Mouse (Mus musculus): ENCODE results near the gene Rce1. TPM values are rescaled to one million over a fixed set of nuclear protein-coding genes. Genes with fewer than 3 reads are reported as not detected.

The Rce1 gene
- polyA plus RNA-seq, 1 experiment from 2014 or later = 37.0 TPM

GRCm38 (mm10) chr19:4644271-4644670 lies 18.8 kb upstream of the Rce1 start:
- Histone ChIP-seq H3K27me3 (replicated peaks; ENCODE audit: control insufficient read depth, insufficient read depth, low read length) (no peaks in the 10 kb centered on the region), H3K4me2 (replicated peaks; ENCODE audit: low read depth) (no peak overlapping the region), H3K4me3 (ENCODE audit: low read depth, low read length) (no peak overlapping the region), H3K27ac (ENCODE audit: low read depth, low read length) (no peak overlapping the region), H3K9ac (ENCODE audit: low read depth, low read length) (no peak overlapping the region), H3K9me3 (ENCODE audit: control insufficient read depth) (no peaks in the 10 kb centered on the region), H3K4me1 (replicated peaks; ENCODE audit: control insufficient read depth, insufficient read depth, low read length) (no peaks in the 10 kb centered on the region), H3K36me3 (ENCODE audit: control insufficient read depth, insufficient read depth) (no peaks in the 10 kb centered on the region)
- peak; percentile 59 for TF ChIP-seq CTCF (IDR thresholded peaks at IDR 0.05; ENCODE audit: low read depth)
- WGBS = 44% methylated on average over 10 of the region's 10 CpGs
- ATAC-seq = no peak

- H3K9ac ChIP-seq (ENCODE audit: low read depth, low read length) = no peak overlapping the region
- WGBS = 67% methylated on average over 4 of the region's 4 CpGs
- H3K27ac ChIP-seq (ENCODE audit: low read depth, low read length) = no peak overlapping the region
- H3K4me2 ChIP-seq (replicated peaks; ENCODE audit: low read depth) = no peak overlapping the region
- ATAC-seq = no peak
- no peaks in the 10 kb centered on the region for H3K4me1 ChIP-seq (replicated peaks; ENCODE audit: control insufficient read depth, insufficient read depth, low read length)
- H3K9me3 ChIP-seq (ENCODE audit: control insufficient read depth) = no peaks in the 10 kb centered on the region
- no peaks in the 10 kb centered on the region for H3K27me3 ChIP-seq (replicated peaks; ENCODE audit: control insufficient read depth, insufficient read depth, low read length)
- no peaks in the 10 kb centered on the region for H3K36me3 ChIP-seq (ENCODE audit: control insufficient read depth, insufficient read depth)
- TF ChIP-seq CTCF (IDR thresholded peaks at IDR 0.05; ENCODE audit: low read depth) = peak; percentile 35
- H3K4me3 ChIP-seq (ENCODE audit: low read depth, low read length) = no peak overlapping the region
Measured at GRCm38 (mm10) chr19:4635986-4636385, 10.5 kb upstream of the Rce1 start.

- Histone ChIP-seq H3K4me3 (ENCODE audit: low read depth, low read length) (no peak overlapping the region), H3K27ac (ENCODE audit: low read depth, low read length) (no peak overlapping the region), H3K9ac (ENCODE audit: low read depth, low read length) (no peak overlapping the region), H3K36me3 (ENCODE audit: control insufficient read depth, insufficient read depth) (no peaks in the 10 kb centered on the region), H3K27me3 (replicated peaks; ENCODE audit: control insufficient read depth, insufficient read depth, low read length) (no peaks in the 10 kb centered on the region), H3K9me3 (ENCODE audit: control insufficient read depth) (no peaks in the 10 kb centered on the region), H3K4me2 (replicated peaks; ENCODE audit: low read depth) (no peak overlapping the region), H3K4me1 (replicated peaks; ENCODE audit: control insufficient read depth, insufficient read depth, low read length) (no peaks in the 10 kb centered on the region)
- no peak for ATAC-seq
- peak; percentile 91 for TF ChIP-seq CTCF (IDR thresholded peaks at IDR 0.05; ENCODE audit: low read depth)
- WGBS = 0% methylated on average over 1 of the region's 1 CpGs
Measured at GRCm38 (mm10) chr19:4628819-4629218, 3.4 kb upstream of the Rce1 start.

- Histone ChIP-seq H3K4me3 (ENCODE audit: low read depth, low read length) (peak overlapping the region; percentile 96), H3K9ac (ENCODE audit: low read depth, low read length) (peak overlapping the region; percentile 81), H3K9me3 (ENCODE audit: control insufficient read depth) (no peaks in the 10 kb centered on the region), H3K4me2 (replicated peaks; ENCODE audit: low read depth) (peak overlapping the region; percentile 97), H3K36me3 (ENCODE audit: control insufficient read depth, insufficient read depth) (peaks cover 23% of the 10 kb centered on the region), H3K27me3 (replicated peaks; ENCODE audit: control insufficient read depth, insufficient read depth, low read length) (no peaks in the 10 kb centered on the region), H3K4me1 (replicated peaks; ENCODE audit: control insufficient read depth, insufficient read depth, low read length) (no peaks in the 10 kb centered on the region), H3K27ac (ENCODE audit: low read depth, low read length) (peak overlapping the region; percentile 82)
- under 1% methylated on average over 35 of the region's 35 CpGs for WGBS
- ATAC-seq = no peak; the same call in none of the 2 replicates
- no peak for TF ChIP-seq CTCF (IDR thresholded peaks at IDR 0.05; ENCODE audit: low read depth)
Measured at GRCm38 (mm10) chr19:4625829-4626535, 541 bp upstream of the Rce1 start.

DNA sequence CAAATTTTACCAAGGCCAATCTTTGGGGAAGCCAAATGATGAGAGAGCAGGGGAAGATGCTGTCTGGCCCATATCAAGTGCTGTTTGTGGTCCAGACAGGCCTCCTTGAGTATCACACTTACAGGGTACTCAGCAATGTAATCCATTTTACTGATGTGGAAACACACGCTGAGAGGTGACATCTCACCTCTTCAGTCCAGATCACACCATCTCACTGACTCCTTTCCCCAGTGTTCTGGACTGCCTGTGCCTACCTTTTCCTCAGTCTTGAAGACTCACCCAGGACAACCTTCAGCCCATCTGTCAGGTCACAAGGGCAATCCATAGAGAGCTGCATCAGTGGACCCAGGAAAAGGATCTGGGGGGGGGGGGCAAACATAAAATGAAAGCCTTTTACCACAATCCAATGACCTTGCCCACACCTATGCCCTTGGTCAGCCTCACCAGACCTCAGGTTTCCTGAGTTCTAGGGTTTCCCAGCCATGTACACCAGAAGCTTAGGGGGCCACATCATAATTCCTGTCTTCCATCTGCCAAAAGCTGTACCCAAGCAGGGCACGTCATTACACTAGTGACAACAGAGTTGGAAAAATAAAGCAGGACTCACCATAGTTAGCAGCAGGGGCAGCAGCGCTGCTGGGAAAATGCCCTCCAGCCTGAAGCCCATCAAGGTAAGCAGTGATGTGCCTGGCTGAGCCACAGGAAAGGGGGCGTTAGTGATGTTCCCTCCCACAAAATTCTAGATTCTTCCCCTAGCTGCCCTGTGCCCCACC lies 849 bp downstream of the Rce1 start:
- Histone ChIP-seq H3K4me3 (ENCODE audit: low read depth, low read length) (peak overlapping the region; percentile 96), H3K27me3 (replicated peaks; ENCODE audit: control insufficient read depth, insufficient read depth, low read length) (no peaks in the 10 kb centered on the region), H3K4me2 (replicated peaks; ENCODE audit: low read depth) (peak overlapping the region; percentile 97), H3K27ac (ENCODE audit: low read depth, low read length) (peak overlapping the region; percentile 82; the same call in 1 of the 2 replicates), H3K36me3 (ENCODE audit: control insufficient read depth, insufficient read depth) (peaks cover 28% of the 10 kb centered on the region), H3K9me3 (ENCODE audit: control insufficient read depth) (no peaks in the 10 kb centered on the region), H3K4me1 (replicated peaks; ENCODE audit: control insufficient read depth, insufficient read depth, low read length) (no peaks in the 10 kb centered on the region), H3K9ac (ENCODE audit: low read depth, low read length) (peak overlapping the region; percentile 81)
- 26% methylated on average over 4 of the region's 4 CpGs for WGBS
- ATAC-seq = no peak; the same call in 1 of the 2 replicates
- no peak for TF ChIP-seq CTCF (IDR thresholded peaks at IDR 0.05; ENCODE audit: low read depth)

GRCm38 (mm10) chr19:4624006-4624405 lies 1.4 kb downstream of the Rce1 start:
- ATAC-seq = no peak
- no peak for TF ChIP-seq CTCF (IDR thresholded peaks at IDR 0.05; ENCODE audit: low read depth)
- 97% methylated on average over 12 of the region's 12 CpGs for WGBS
- no peak overlapping the region for H3K9ac ChIP-seq (ENCODE audit: low read depth, low read length)
- no peak overlapping the region for H3K27ac ChIP-seq (ENCODE audit: low read depth, low read length)
- H3K4me1 ChIP-seq (replicated peaks; ENCODE audit: control insufficient read depth, insufficient read depth, low read length) = no peaks in the 10 kb centered on the region
- H3K36me3 ChIP-seq (ENCODE audit: control insufficient read depth, insufficient read depth) = peaks cover 28% of the 10 kb centered on the region
- H3K9me3 ChIP-seq (ENCODE audit: control insufficient read depth) = no peaks in the 10 kb centered on the region
- no peaks in the 10 kb centered on the region for H3K27me3 ChIP-seq (replicated peaks; ENCODE audit: control insufficient read depth, insufficient read depth, low read length)
- no peak overlapping the region for H3K4me3 ChIP-seq (ENCODE audit: low read depth, low read length)
- no peak overlapping the region for H3K4me2 ChIP-seq (replicated peaks; ENCODE audit: low read depth)

All from intestine, postnatal 0 days (tissue).